Mouse (Mus musculus) spleen, adult 18-20 months (tissue): Measurements from ENCODE around the gene Nckap5.

Experiments used
- DNase-seq, 2 experiments: peaks; one replicate each; pipeline ENCODE4 v3.0.0; 2022; ENCODE audit warnings: mixed read lengths in 2 of 2

Gene Nckap5

GRCm38 (mm10) chr1:126700063-126700977, 130.3 kb downstream of the Nckap5 start:
- DNase-seq, result no peak

DNA sequence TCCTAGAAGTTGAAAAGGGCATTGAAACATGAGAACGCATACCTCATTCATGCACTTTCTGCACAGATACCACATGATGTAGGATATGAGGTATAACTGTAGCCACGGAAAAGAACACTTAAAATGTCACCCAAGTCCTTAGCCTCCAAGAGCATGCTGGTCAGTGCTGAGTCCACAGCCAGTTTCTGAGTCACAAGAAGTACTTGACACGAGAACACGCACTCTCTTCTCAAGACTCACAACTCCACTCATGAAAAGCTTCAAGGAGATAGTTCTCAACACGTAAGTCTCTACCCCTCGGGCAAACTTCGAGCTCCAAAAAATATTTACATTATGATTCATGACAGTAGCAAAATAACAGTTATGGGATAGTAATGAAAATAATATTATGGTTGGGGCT, 137.0 kb downstream of the Nckap5 start:
- no peak for DNase-seq

GRCm38 (mm10) chr1:126688593-126688992, 142.0 kb downstream of the Nckap5 start:
- no peak for DNase-seq

DNA sequence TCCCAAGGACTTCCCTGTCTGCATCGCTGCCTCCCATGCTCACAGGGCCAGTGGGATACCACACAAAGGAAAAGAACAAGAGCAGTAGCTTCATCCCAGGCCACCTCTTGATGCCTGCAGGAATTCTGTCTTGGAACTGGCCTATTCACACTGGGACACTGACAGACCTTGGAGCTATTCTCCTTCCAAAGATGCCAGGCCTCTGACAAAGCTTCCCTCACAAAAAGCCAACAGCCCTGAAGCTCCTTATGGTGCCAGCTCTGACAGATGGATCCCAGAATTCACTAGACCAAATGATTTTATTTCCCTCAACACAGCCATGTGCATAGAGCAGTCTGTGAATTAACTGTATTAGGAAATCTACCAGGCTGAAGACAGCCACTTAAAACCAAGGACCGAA, 143.9 kb downstream of the Nckap5 start:
- DNase-seq, result no peak

GRCm38 (mm10) chr1:126683621-126684445, 146.8 kb downstream of the Nckap5 start:
- no peak for DNase-seq

- no peak for DNase-seq
These were observed 148.8 kb downstream of the Nckap5 start for GRCm38 (mm10) chr1:126681773-126682172.

DNA sequence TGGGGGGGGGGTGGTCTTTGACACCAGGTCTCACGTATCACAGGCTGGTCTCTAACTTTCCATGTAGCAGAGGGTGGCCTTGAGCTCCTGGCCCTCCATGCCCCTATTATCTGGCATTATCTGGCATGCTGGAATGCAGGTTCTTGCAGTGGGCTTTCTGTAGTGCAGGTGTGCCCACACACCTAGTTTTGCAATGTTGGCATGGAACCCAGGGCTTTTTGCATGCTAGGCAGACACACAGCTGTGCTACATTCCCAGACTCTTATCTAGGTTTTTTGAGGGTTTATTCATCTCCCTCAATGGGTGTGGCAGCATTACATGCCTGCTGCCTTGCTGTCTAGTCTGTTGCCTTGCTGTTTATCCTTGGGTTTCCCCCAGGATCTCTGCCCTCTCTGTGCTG, 151.3 kb downstream of the Nckap5 start:
- DNase-seq, result no peak

- DNase-seq, result no peak
These were observed 153.3 kb downstream of the Nckap5 start for GRCm38 (mm10) chr1:126677280-126677679.

DNA sequence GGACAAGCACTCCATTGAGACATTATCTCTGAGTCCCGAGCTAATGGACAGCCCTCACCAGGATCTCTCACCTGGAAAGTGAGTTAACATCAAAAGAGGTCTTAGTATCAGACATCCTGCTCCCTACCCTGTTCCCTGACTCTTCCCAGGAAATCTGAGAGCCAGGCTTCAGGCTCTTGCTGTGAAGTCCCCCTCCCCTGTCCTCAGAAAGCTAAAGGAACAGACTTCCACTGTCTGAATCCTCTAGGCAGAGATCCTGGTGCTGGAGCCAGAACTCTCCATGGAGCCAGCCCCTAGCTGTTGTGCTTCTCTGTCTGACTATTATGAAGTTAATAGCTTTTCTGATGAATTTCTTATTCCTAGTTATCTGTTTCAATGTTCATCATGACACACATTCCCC, 153.8 kb downstream of the Nckap5 start:
- no peak for DNase-seq

DNA sequence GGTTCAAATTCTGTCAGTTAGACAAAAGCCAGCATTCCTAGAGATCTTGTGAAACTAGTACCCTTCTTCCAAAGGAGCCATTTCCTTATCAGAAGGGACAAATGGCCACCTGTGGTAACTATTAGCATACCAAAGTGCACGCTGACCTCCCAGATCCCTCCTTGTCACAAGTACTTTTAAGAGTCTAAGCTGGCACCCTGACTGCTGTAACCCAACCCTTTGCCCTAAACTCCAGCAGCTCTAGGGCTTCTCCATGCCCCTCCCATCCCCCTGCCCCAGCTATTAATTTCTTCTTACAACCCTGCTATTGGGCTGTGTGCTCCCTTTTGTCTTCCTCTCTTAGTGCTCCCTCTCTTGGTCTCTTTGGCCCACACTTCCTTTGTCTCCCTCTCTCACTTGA, 155.5 kb downstream of the Nckap5 start:
- DNase-seq, result no peak

- no peak for DNase-seq
These were observed 157.4 kb downstream of the Nckap5 start for GRCm38 (mm10) chr1:126673238-126673637.

DNA sequence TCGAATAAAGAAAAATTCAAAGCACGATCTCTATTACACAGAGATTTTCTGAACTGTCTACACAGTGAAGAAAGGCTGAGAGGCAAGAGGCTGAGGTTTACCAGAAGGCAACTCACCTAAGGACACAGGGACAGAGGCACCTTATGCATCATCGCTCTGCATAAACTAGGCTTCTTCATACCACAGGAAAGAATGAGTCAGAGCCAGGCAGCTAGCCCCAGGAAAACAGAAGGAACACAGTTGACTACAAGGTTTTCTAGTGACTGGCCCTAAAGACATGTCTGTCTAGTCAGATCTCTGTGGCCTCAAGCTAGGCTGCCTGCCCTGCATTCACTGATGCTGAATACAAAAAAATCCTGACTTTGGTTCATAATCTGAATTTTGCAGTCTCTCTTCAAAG, 160.1 kb downstream of the Nckap5 start:
- no peak for DNase-seq

GRCm38 (mm10) chr1:126660098-126660999, 170.2 kb downstream of the Nckap5 start:
- DNase-seq, result no peak

DNA sequence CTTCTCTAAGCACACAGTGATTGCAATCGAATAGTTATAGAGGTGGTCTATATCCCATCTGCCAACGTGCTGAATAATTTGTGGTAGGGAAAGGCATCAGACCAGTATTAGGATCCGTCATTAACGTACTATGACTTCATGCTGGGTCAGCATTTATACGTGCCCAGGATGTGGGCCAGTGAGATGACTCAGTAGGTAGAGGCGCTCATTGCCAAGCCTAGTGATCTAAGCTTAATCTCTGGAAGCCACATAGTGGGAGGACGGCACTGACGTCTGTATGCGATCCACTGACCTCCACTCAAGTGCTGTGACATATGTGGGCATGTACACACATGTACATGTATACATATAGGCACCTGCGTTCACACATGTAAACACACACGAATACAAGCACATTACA, 171.9 kb downstream of the Nckap5 start:
- DNase-seq, result no peak

DNA sequence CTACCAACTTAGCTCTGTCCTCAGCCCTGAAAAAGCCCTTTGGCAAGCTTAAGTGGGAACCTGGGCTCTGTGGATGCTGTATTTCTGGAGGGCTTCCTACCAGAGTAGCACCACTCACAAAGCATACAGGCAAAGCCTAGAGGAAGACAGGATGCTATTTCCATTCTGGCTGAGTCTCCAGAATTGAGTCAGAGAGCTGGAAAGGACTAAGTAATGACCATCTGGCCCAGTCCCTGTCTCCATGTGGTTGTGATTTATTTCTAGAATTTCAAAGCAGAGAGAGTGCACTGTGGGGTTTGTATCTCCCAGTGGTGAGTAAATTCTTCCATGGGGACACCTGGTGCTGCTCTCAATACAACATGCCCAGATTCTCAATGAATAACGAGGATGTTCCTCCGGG, 174.4 kb downstream of the Nckap5 start:
- no peak for DNase-seq

DNA sequence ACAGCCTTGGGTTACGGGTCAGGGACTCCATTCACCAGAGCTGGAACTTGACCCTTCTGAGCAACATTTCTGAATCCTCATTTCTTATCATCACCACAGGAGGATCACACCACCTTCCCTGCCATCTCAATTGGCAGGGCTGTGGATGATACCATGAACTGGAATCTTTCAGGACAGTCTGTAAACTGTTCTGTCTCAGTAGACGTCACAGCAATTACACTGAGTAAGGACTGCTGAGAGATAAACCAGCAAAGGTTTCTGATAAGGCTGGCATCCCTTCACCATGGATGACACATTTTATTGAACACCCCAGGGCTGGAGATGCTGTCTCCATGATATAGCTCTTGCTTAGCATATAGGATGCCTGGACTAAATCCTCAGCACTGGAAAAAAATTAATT, 178.5 kb downstream of the Nckap5 start:
- DNase-seq, result no peak

GRCm38 (mm10) chr1:126650806-126651205, 179.8 kb downstream of the Nckap5 start:
- no peak for DNase-seq

GRCm38 (mm10) chr1:126642751-126643150, 187.8 kb downstream of the Nckap5 start:
- DNase-seq, result no peak

GRCm38 (mm10) chr1:126639463-126639862, 191.1 kb downstream of the Nckap5 start:
- DNase-seq, result no peak

- DNase-seq, result no peak
These were observed 193.1 kb downstream of the Nckap5 start for GRCm38 (mm10) chr1:126637515-126637914.

GRCm38 (mm10) chr1:126626206-126626605, 204.4 kb downstream of the Nckap5 start:
- no peak for DNase-seq

DNA sequence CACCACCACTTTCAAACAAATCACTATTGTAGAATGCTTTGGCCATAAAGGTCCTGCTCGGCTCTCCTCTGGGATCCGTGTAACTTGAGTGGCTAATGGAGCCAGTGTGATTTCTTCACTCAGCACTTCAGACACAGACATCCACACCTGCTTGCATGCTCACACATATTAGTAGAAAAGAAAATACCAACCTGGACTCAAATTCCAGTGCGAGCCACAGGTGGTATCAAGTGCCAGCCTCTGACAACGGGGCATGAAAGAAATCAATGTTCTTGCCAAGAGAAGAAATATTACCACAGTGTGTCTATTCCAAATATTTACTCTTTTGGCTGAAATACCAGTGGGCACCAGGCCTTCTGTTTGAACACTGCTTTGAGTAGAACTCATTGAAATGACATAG, 208.6 kb downstream of the Nckap5 start:
- DNase-seq, result no peak
